In the genomic region with DNA sequence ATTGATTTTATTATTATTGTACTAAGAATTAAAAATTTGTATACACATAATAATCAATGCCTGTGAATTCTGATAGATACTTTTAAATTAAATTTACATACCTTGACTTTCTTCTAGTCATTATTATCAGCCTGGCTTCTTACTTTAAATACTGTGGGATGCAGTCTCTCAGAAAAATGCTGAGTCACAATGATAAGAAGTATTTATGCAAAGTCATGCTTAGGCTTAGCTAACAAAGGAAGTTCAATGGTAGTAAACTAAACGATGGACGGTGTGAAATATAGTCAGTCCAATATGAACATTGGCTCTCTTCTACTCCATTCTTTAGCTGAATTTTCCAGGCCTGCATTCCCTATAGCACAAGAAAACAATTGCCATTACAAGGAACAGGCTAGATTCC, we compare ENCODE assay signal across 22 mouse cellular contexts. TPM values are rescaled to one million over a fixed set of nuclear protein-coding genes. Genes with fewer than 3 reads are reported as not detected.
A peak's percentile ranks its signal among the peaks of the same experiment; 100 is the strongest.
DNase-seq lines count a peak whose midpoint lies in the region; ATAC-seq lines count a peak whose summit lies in the region.
"Had no signal": no experiment of that assay in that cellular context is flagged by ENCODE, and none has a peak within 500 bp of the region (broad histone marks: within the 10 kb centered on the region; RNA-seq: fewer than 3 reads in every experiment).

No protein-coding gene starts in this region.

- H3K27ac ChIP-seq in heart, embryonic 13.5 days (replicated peaks) = 0 out of 2 replicates have a peak overlapping the region, but pooled peaks have one; percentile 15
- H3K27ac ChIP-seq: embryonic facial prominence, embryonic 10.5 days; hindbrain, embryonic 10.5 days; kidney, postnatal 0 days; limb, embryonic 10.5 days; lung, embryonic 15.5 days; midbrain, embryonic 12.5 days had no signal

- intact Hi-C loops in heart, postnatal 14 days (cut with DNase I) = no loop called here

- WGBS in heart, embryonic 13.5 days = 74% methylated on average over 2 of the region's 2 CpGs

- no peak for DNase-seq in heart, postnatal 14 days
- DNase-seq in NIH3T3 (ENCODE audit: low read depth) = peak; percentile 19
- no peak for DNase-seq in urinary bladder, postnatal 10 days (ENCODE audit: low spot score)
- DNase-seq in spleen, adult 12 weeks (ENCODE audit: low spot score) = no peak
- no peak for DNase-seq in gastrocnemius, postnatal 25 days
- DNase-seq: adrenal gland, adult 2 months; cerebellum, adult 9-11 months; right cerebral cortex, postnatal 14 days had no signal

- ATAC-seq in heart, embryonic 13.5 days (ENCODE audit: extremely low read depth, insufficient number of reproducible peaks, low FRiP score, low TSS enrichment) = no peak
- peak; percentile 39 to 57; a peak in 1 of 4 replicates for ATAC-seq in hematopoietic stem cell, adult 5-6 weeks (replicated peaks in 1 of 2; ENCODE audit: insufficient read depth in 1 of 2, low FRiP score in 2 of 2, low TSS enrichment in 1 of 2, low read depth in 1 of 2, poor library complexity in 2 of 2, severe bottlenecking in 2 of 2)
- peak; percentile 80 for ATAC-seq in megakaryocyte-erythroid progenitor cell, adult 5-6 weeks (replicated peaks; ENCODE audit: low FRiP score, low TSS enrichment, poor library complexity, severe bottlenecking)

- no peak overlapping the region for H3K4me3 ChIP-seq in heart, embryonic 13.5 days
- H3K4me3 ChIP-seq: embryonic facial prominence, embryonic 10.5 days; hindbrain, embryonic 10.5 days; limb, embryonic 10.5 days; lung, embryonic 15.5 days; midbrain, embryonic 12.5 days had no signal

- H3K4me1 ChIP-seq in heart, embryonic 13.5 days = peaks cover 8% of the 10 kb centered on the region
- H3K4me1 ChIP-seq: embryonic facial prominence, embryonic 10.5 days; hindbrain, embryonic 10.5 days; midbrain, embryonic 12.5 days had no signal

- no peaks in the 10 kb centered on the region for H3K36me3 ChIP-seq in heart, embryonic 13.5 days
- H3K36me3 ChIP-seq: embryonic facial prominence, embryonic 10.5 days; hindbrain, embryonic 10.5 days; limb, embryonic 10.5 days; lung, embryonic 15.5 days; midbrain, embryonic 12.5 days had no signal

- no peak overlapping the region for H3K4me2 ChIP-seq in heart, embryonic 13.5 days
- H3K4me2 ChIP-seq: lung, embryonic 15.5 days; midbrain, embryonic 12.5 days had no signal

- H3K9ac ChIP-seq in heart, embryonic 13.5 days = no peak overlapping the region
- H3K9ac ChIP-seq: lung, embryonic 15.5 days; midbrain, embryonic 12.5 days had no signal

- H3K9me3 ChIP-seq in heart, embryonic 13.5 days = no peaks in the 10 kb centered on the region
- H3K9me3 ChIP-seq: embryonic facial prominence, embryonic 10.5 days; hindbrain, embryonic 10.5 days; limb, embryonic 10.5 days; lung, embryonic 15.5 days; midbrain, embryonic 12.5 days had no signal

- no peaks in the 10 kb centered on the region for H3K27me3 ChIP-seq in heart, embryonic 13.5 days (replicated peaks)
- H3K27me3 ChIP-seq: midbrain, embryonic 12.5 days had no signal

RNA-seq across cellular contexts. Expression of a gene that starts 16.8 kb away (rescaled TPM):
- not detected in 2 replicates for polyA plus RNA-seq in heart, embryonic 13.5 days (2015; fragmentation: Nextera tagmentation; extraction: Ambion mirVana)
- total RNA-seq in heart, postnatal 14 days (2021) = not detected
- total RNA-seq in hematopoietic stem cell, adult 5-6 weeks (2017) = not detected in 2 replicates
- total RNA-seq in megakaryocyte-erythroid progenitor cell, adult 5-6 weeks (2014; fragmentation: Nextera tagmentation) = not detected in 2 replicates
- not detected in 2 replicates for total RNA-seq in megakaryocyte-erythroid progenitor cell, adult 5-6 weeks (2017)
- not detected for total RNA-seq in gastrocnemius, postnatal 25 days (2021)
- total RNA-seq: adrenal gland, adult 2 months; layer of hippocampus, postnatal 14 days had no signal
- polyA plus RNA-seq: adrenal gland, adult 2 months; brain, embryonic 14.5 days; C2C12; embryonic facial prominence, embryonic 10.5 days; forebrain, embryonic 11.5 days; hindbrain, embryonic 10.5 days; intestine, embryonic 14.5 days; kidney, postnatal 0 days; limb, embryonic 10.5 days; lung, embryonic 15.5 days; midbrain, embryonic 12.5 days had no signal

RNA-seq across cellular contexts. Expression of a gene that starts 53.1 kb away (rescaled TPM):
- 19.4 and 20.8 TPM in 2 replicates for polyA plus RNA-seq in heart, embryonic 13.5 days (2015; fragmentation: Nextera tagmentation; extraction: Ambion mirVana)
- total RNA-seq in heart, postnatal 14 days (2021) = 10 to 100 TPM; 14.9 to 17.3 TPM
- total RNA-seq in hematopoietic stem cell, adult 5-6 weeks (2017) = 10.5 and 36.8 TPM in 2 replicates
- total RNA-seq in megakaryocyte-erythroid progenitor cell, adult 5-6 weeks (2014; fragmentation: Nextera tagmentation) = 70.2 and 91.8 TPM in 2 replicates
- total RNA-seq in megakaryocyte-erythroid progenitor cell, adult 5-6 weeks (2017) = 155 and 167 TPM in 2 replicates
- total RNA-seq in gastrocnemius, postnatal 25 days (2021) = 10 to 100 TPM in 1 of 2 experiments, 1 to 10 TPM in 1; 9.2 to 12.0 TPM
